Mouse (Mus musculus): ENCODE data around the gene Eml6. TPM values are rescaled to one million over a fixed set of nuclear protein-coding genes. Genes with fewer than 3 reads are reported as not detected.

The Eml6 gene
- polyA plus RNA-seq (2017; shearing (Covaris generic)), result 1.2 TPM

DNA sequence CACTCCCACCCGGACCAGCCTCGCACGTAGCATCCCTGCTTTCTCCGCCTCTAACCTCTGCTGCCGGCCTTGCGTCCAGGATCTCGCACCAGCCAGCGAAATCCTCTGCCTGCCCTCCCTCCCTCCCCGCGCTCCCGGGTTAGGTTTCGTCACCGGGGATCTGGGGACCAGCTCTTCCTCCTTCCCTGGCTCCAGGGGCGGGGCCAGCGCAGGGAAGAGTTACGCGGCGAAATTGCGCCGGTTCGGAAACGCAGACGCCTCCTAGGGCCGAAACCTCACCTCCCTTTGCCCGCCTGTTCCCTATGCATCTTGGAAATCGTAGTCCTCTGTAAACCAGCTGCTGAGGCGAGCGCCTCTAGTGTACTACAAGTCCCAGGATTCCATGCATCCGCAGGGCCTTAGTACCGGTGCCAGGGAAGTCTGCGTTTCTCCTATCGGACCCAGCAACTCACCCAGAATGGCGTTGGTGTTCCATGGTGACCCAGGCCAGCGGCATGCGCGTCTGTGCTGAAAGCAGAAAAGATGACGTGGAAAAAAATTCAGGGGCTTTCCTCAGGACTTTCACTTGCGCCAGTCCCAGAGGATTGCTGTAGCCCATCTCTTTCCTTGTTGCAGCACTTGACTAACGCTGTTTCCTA is at the start of gene Eml6:
Eml6 (minus strand) TSS at position 199 of the 638 bp plus-strand sequence.

DNA sequence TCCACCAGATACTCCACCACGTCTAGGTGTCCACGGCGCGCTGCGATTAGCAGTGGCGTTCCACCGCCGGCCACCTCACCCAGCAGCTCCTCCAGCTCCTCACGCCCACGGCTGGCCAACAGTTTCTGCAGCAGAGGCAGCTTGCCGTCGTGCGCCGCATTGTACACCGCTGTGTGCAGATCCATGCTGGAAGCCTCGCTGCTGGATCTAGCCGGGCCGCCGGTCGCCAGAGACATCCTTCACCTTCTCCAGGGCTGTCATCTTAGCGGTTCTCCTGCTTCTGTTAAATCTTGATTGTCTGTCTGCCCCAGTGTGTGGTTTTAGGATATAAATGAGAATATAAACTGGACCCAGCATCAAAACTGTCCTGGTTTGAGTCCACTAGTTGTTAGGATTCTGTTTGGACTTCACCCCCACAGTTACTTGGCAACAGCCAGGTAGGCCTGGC is 200.5 kb downstream of the Eml6 start, which contains the start of gene 4931440F15Rik:
4931440F15Rik (minus strand) TSS at position 398 of the 448 bp plus-strand sequence.

Other genes with a start within 250 kb of the Eml6 start
- gene 4931440F15Rik, start 200.4 kb downstream of the Eml6 start, polyA plus RNA-seq (2017; shearing (Covaris generic)), result not detected
- 137 TPM for gene Sptbn1, start 242.1 kb upstream of the Eml6 start, polyA plus RNA-seq (2017; shearing (Covaris generic))